Comparison of ENCODE assay signal across 21 mouse cellular contexts in genomic region chr17:31024125-31024781, GRCm38 (mm10). TPM values are rescaled to one million over a fixed set of nuclear protein-coding genes. Genes with fewer than 3 reads are reported as not detected.
A peak's percentile ranks its signal among the peaks of the same experiment; 100 is the strongest.
DNase-seq lines count a peak whose midpoint lies in the region; ATAC-seq and TF ChIP-seq lines count a peak whose summit lies in the region.
"Had no signal": no experiment of that assay in that cellular context is flagged by ENCODE, and none has a peak within 500 bp of the region (broad histone marks: within the 10 kb centered on the region; RNA-seq: fewer than 3 reads in every experiment).

No protein-coding gene starts in this region.

- no peak for TF ChIP-seq CTCF in bone marrow, adult 2 months (IDR thresholded peaks at IDR 0.05; ENCODE audit: control insufficient read depth, insufficient read depth, low read length)
- TF ChIP-seq CTCF in lung, postnatal 0 days (IDR thresholded peaks at IDR 0.05), result no peak

- H3K27ac ChIP-seq in bone marrow, adult 2 months (ENCODE audit: control insufficient read depth, insufficient read depth, low read depth, low read length, poor library complexity), result peak overlapping the region; percentile 15; the same call in 1 of the 2 replicates
- peak overlapping the region; percentile 63 for H3K27ac ChIP-seq in lung, postnatal 0 days (ENCODE audit: low read length)
- no peak overlapping the region for H3K27ac ChIP-seq in hindbrain, embryonic 10.5 days
- H3K27ac ChIP-seq in heart, embryonic 10.5 days, result no peak overlapping the region
- H3K27ac ChIP-seq: heart, embryonic 15.5 days; kidney, postnatal 0 days; limb, embryonic 13.5 days; liver, embryonic 13.5 days; macrophage; midbrain, embryonic 13.5 days; neural tube, embryonic 12.5 days had no signal

- TF ChIP-seq POLR2A in bone marrow, adult 2 months (IDR thresholded peaks at IDR 0.05; ENCODE audit: borderline replicate concordance, control insufficient read depth, low read depth, low read length), result no peak

- peak; percentile 75 for ATAC-seq in lung, postnatal 0 days
- ATAC-seq: hindbrain, embryonic 16.5 days; midbrain, embryonic 13.5 days had no signal

- H3K9ac ChIP-seq in lung, postnatal 0 days (replicated peaks; ENCODE audit: low read depth), result no peak overlapping the region
- H3K9ac ChIP-seq: heart, embryonic 15.5 days; limb, embryonic 13.5 days; liver, embryonic 13.5 days; midbrain, embryonic 13.5 days; neural tube, embryonic 12.5 days had no signal

- no peaks in the 10 kb centered on the region for H3K27me3 ChIP-seq in lung, postnatal 0 days (replicated peaks; ENCODE audit: insufficient read depth, low read length)
- no peaks in the 10 kb centered on the region for H3K27me3 ChIP-seq in hindbrain, embryonic 10.5 days (ENCODE audit: insufficient read depth, poor library complexity, severe bottlenecking)
- no peaks in the 10 kb centered on the region for H3K27me3 ChIP-seq in heart, embryonic 10.5 days (ENCODE audit: insufficient read depth, poor library complexity, severe bottlenecking)
- H3K27me3 ChIP-seq: heart, embryonic 15.5 days; limb, embryonic 13.5 days; midbrain, embryonic 13.5 days; neural tube, embryonic 12.5 days had no signal

- no peaks in the 10 kb centered on the region for H3K36me3 ChIP-seq in lung, postnatal 0 days (ENCODE audit: insufficient read depth, low read length)
- no peaks in the 10 kb centered on the region for H3K36me3 ChIP-seq in hindbrain, embryonic 10.5 days
- H3K36me3 ChIP-seq in heart, embryonic 10.5 days, result no peaks in the 10 kb centered on the region
- H3K36me3 ChIP-seq: heart, embryonic 15.5 days; limb, embryonic 13.5 days; liver, embryonic 13.5 days; midbrain, embryonic 13.5 days; neural tube, embryonic 12.5 days had no signal

- H3K4me2 ChIP-seq in lung, postnatal 0 days (replicated peaks; ENCODE audit: low read depth, low read length), result no peak overlapping the region
- H3K4me2 ChIP-seq: heart, embryonic 15.5 days; limb, embryonic 13.5 days; liver, embryonic 13.5 days; midbrain, embryonic 13.5 days; neural tube, embryonic 12.5 days had no signal

- no peak overlapping the region for H3K4me3 ChIP-seq in bone marrow, adult 2 months (replicated peaks; ENCODE audit: control insufficient read depth, low read depth, low read length)
- H3K4me3 ChIP-seq in lung, postnatal 0 days (ENCODE audit: low read depth, low read length), result no peak overlapping the region
- no peak overlapping the region for H3K4me3 ChIP-seq in hindbrain, embryonic 10.5 days
- no peak overlapping the region for H3K4me3 ChIP-seq in heart, embryonic 10.5 days
- H3K4me3 ChIP-seq: heart, embryonic 15.5 days; limb, embryonic 13.5 days; liver, embryonic 13.5 days; midbrain, embryonic 13.5 days; neural tube, embryonic 12.5 days had no signal

- TF ChIP-seq EP300 in lung, postnatal 0 days (IDR thresholded peaks at IDR 0.05), result peak; percentile 52

- H3K4me1 ChIP-seq in bone marrow, adult 2 months (ENCODE audit: control insufficient read depth, insufficient read depth, low read length), result peaks cover 6% of the 10 kb centered on the region; the same call in 1 of the 2 replicates
- H3K4me1 ChIP-seq in lung, postnatal 0 days (ENCODE audit: insufficient read depth, low read depth, low read length), result peaks cover 6% of the 10 kb centered on the region; the same call in 1 of the 2 replicates
- H3K4me1 ChIP-seq in hindbrain, embryonic 10.5 days (replicated peaks), result peaks cover 9% of the 10 kb centered on the region; the same call in 1 of the 2 replicates
- peaks cover 19% of the 10 kb centered on the region for H3K4me1 ChIP-seq in heart, embryonic 10.5 days
- H3K4me1 ChIP-seq: midbrain, embryonic 13.5 days had no signal

- peak; percentile 41 for DNase-seq in layer of hippocampus, adult 11-12 months (ENCODE audit: low spot score)
- DNase-seq in layer of hippocampus, adult 9-10 months (ENCODE audit: low spot score), result no peak
- peak; percentile 33 for DNase-seq in 416B (ENCODE audit: low read depth)
- DNase-seq in lung, postnatal 0 days (ENCODE audit: low spot score), result peak; percentile 53
- no peak for DNase-seq in Muller cell, postnatal 12 days (ENCODE audit: inconsistent ontology term)
- no peak for DNase-seq in hindbrain, embryonic 10.5 days (ENCODE audit: low spot score)
- no peak for DNase-seq in heart, embryonic 10.5 days (ENCODE audit: low spot score)
- DNase-seq: cerebellum, postnatal 10 days; heart, adult 18-20 months; heart, postnatal 4 days; kidney, adult 18-20 months; liver, embryonic 13.5 days; thymus, adult 2 months had no signal

- 33% methylated on average over 7 of the region's 7 CpGs for WGBS in bone marrow, adult 2 months
- WGBS in lung, postnatal 0 days, result 32% methylated on average over 7 of the region's 7 CpGs
- 74% methylated on average over 7 of the region's 7 CpGs for WGBS in hindbrain, embryonic 10.5 days
- WGBS in heart, embryonic 10.5 days, result 55% methylated on average over 7 of the region's 7 CpGs

- no peaks in the 10 kb centered on the region for H3K9me3 ChIP-seq in lung, postnatal 0 days (ENCODE audit: low read length)
- no peaks in the 10 kb centered on the region for H3K9me3 ChIP-seq in hindbrain, embryonic 10.5 days
- no peaks in the 10 kb centered on the region for H3K9me3 ChIP-seq in heart, embryonic 10.5 days
- H3K9me3 ChIP-seq: heart, embryonic 15.5 days; limb, embryonic 13.5 days; liver, embryonic 13.5 days; midbrain, embryonic 13.5 days; neural tube, embryonic 12.5 days had no signal

RNA-seq across cellular contexts. Expression of gene Abcg1, which starts 33.2 kb away (rescaled TPM):
- 5.2 and 10.4 TPM in 2 replicates for polyA plus RNA-seq in bone marrow, adult 2 months (2011; ENCODE audit: insufficient read depth, insufficient read length, low replicate concordance, missing spikeins)
- 26.9 and 35.3 TPM in 2 replicates for polyA plus RNA-seq in lung, postnatal 0 days (2015; fragmentation: Nextera tagmentation; extraction: Ambion mirVana)
- 6.9 and 9.7 TPM in 2 replicates for polyA plus RNA-seq in hindbrain, embryonic 10.5 days (2016; fragmentation: Nextera tagmentation; extraction: Ambion mirVana)
- polyA plus RNA-seq in heart, embryonic 10.5 days (2016; fragmentation: Nextera tagmentation; extraction: Ambion mirVana), result 4.9 and 6.0 TPM in 2 replicates

Comparison
In these comparisons a context has a peak if more than half of its experiments do, and no peak if none do; other contexts are left out.
1. DNase-seq: peak in layer of hippocampus, adult 11-12 months (single experiment), 416B (single experiment) and lung, postnatal 0 days (single experiment); none in layer of hippocampus, adult 9-10 months (single experiment), Muller cell, postnatal 12 days (single experiment), hindbrain, embryonic 10.5 days (single experiment) and heart, embryonic 10.5 days (single experiment).
2. H3K27ac ChIP-seq: peak in bone marrow, adult 2 months (single experiment) and lung, postnatal 0 days (single experiment); none in hindbrain, embryonic 10.5 days (single experiment) and heart, embryonic 10.5 days (single experiment).